Mouse (Mus musculus) MEL (cell line): ENCODE data around the gene Paxx. TPM values are rescaled to one million over a fixed set of nuclear protein-coding genes. Genes with fewer than 3 reads are reported as not detected.

Source experiments
- DNase-seq: peaks from one replicate; pipeline ENCODE4 v3.0.0; 2011; ENCODE audit warnings: low read depth, low spot score
- H3K27ac ChIP-seq: 2 replicates; pipeline ENCODE4 v1.5.1; 2012; ENCODE audit warnings: low read depth, mild to moderate bottlenecking, control low read depth, low read length, moderate library complexity; ENCODE audit not compliant: control insufficient read depth
- H3K27me3 ChIP-seq, 2 experiments: fragments of 150-350 bp in 1 of 2; sonication (generic) in 1 of 2; 2 replicates each; pipeline ENCODE4 v1.6.1; 2012; ENCODE audit warnings: low read length in 2 of 2, mild to moderate bottlenecking in 2 of 2, improper control_type of control experiment in 1 of 2, moderate library complexity in 1 of 2; ENCODE audit not compliant: insufficient read depth in 2 of 2, control insufficient read depth in 1 of 2
- H3K36me3 ChIP-seq, 2 experiments: 2 replicates each; pipeline ENCODE4 v1.6.1; 2012 to 2014; ENCODE audit warnings: low read length in 2 of 2, improper control_type of control experiment in 1 of 2, inconsistent platforms in 1 of 2, mild to moderate bottlenecking in 1 of 2; ENCODE audit not compliant: insufficient read depth in 2 of 2, control insufficient read depth in 1 of 2
- H3K4me1 ChIP-seq, 2 experiments: fragments of 150-350 bp in 1 of 2; sonication (generic) in 1 of 2; 2 replicates each; pipeline ENCODE4 v1.6.1; 2012; ENCODE audit warnings: low read length in 2 of 2, improper control_type of control experiment in 1 of 2, mild to moderate bottlenecking in 1 of 2; ENCODE audit not compliant: insufficient read depth in 2 of 2, control insufficient read depth in 1 of 2
- H3K4me3 ChIP-seq, 2 experiments: fragments of 150-350 bp in 1 of 2; sonication (generic) in 1 of 2; 2 replicates each; pipeline ENCODE4 v1.5.1; 2012; ENCODE audit warnings: low read depth in 2 of 2, low read length in 2 of 2, mild to moderate bottlenecking in 2 of 2, moderate library complexity in 2 of 2, control low read depth in 1 of 2, improper control_type of control experiment in 1 of 2; ENCODE audit not compliant: control insufficient read depth in 1 of 2, insufficient read depth in 1 of 2
- H3K79me2 ChIP-seq: 2 replicates; pipeline ENCODE4 v1.6.1; 2012; ENCODE audit warnings: mild to moderate bottlenecking, low read length, moderate library complexity; ENCODE audit not compliant: control insufficient read depth, poor library complexity, insufficient read depth
- H3K9ac ChIP-seq: 2 replicates; pipeline ENCODE4 v1.6.1; 2012; ENCODE audit warnings: low read depth, mild to moderate bottlenecking, control low read depth, low read length, moderate library complexity; ENCODE audit not compliant: control insufficient read depth, poor library complexity, severe bottlenecking
- H3K9me3 ChIP-seq: fragments of 150-350 bp; sonication (generic); replicated peaks from 2 replicates; pipeline ENCODE4 v1.6.1; 2012; ENCODE audit warnings: mild to moderate bottlenecking, low read length, improper control_type of control experiment, moderate library complexity; ENCODE audit not compliant: insufficient read depth
- BHLHE40 ChIP-seq: IDR thresholded peaks from 2 replicates; pipeline ENCODE4 v1.6.1; 2012; ENCODE audit warnings: low read depth, mild to moderate bottlenecking, inconsistent platforms, low read length, improper control_type of control experiment, borderline replicate concordance
- CHD2 ChIP-seq: IDR thresholded peaks from 2 replicates; pipeline ENCODE4 v1.6.1; 2011; ENCODE audit warnings: low read length, improper control_type of control experiment
- CTCF ChIP-seq, 3 experiments: IDR thresholded peaks in 2 of 3; conservative IDR thresholded peaks in 1 of 3; 2 replicates each; pipeline ENCODE4 v1.5.1; 2011 to 2012; ENCODE audit warnings: low read length in 3 of 3, low read depth in 2 of 3, mild to moderate bottlenecking in 2 of 3, improper control_type of control experiment in 1 of 3, inconsistent platforms in 1 of 3, mixed read lengths in 1 of 3, moderate library complexity in 1 of 3; ENCODE audit not compliant: control insufficient read depth in 1 of 3, insufficient read depth in 1 of 3, poor library complexity in 1 of 3, severe bottlenecking in 1 of 3
- E2F4 ChIP-seq: IDR thresholded peaks from 2 replicates; pipeline ENCODE4 v1.6.1; 2011; ENCODE audit warnings: low read depth, low read length, improper control_type of control experiment, borderline replicate concordance
- ELF1 ChIP-seq: IDR thresholded peaks from 2 replicates; pipeline ENCODE4 v1.6.1; 2014; ENCODE audit warnings: low read depth, mild to moderate bottlenecking, inconsistent platforms, low read length, improper control_type of control experiment, moderate library complexity
- EP300 ChIP-seq, 2 experiments: IDR thresholded peaks; 2 replicates each; pipeline ENCODE4 v1.6.1; 2011; ENCODE audit warnings: improper control_type of control experiment in 2 of 2, low read length in 2 of 2, low read depth in 1 of 2, mild to moderate bottlenecking in 1 of 2
- ETS1 ChIP-seq: IDR thresholded peaks from 2 replicates; pipeline ENCODE4 v1.6.1; 2012; ENCODE audit warnings: low read depth, mild to moderate bottlenecking, inconsistent platforms, low read length, improper control_type of control experiment, moderate library complexity
- GATA1 ChIP-seq: IDR thresholded peaks from 2 replicates; pipeline ENCODE4 v1.6.1; 2011; ENCODE audit warnings: low read depth, low read length, improper control_type of control experiment
- JUND ChIP-seq: IDR thresholded peaks from 2 replicates; pipeline ENCODE4 v1.6.1; 2011; ENCODE audit warnings: low read depth, mild to moderate bottlenecking, improper control_type of control experiment, low read length
- KAT2A ChIP-seq: conservative IDR thresholded peaks from 2 replicates; pipeline ENCODE4 v1.6.1; 2012; ENCODE audit warnings: low read depth, low read length, improper control_type of control experiment, inconsistent platforms
- MAFK ChIP-seq: IDR thresholded peaks from 2 replicates; pipeline ENCODE4 v1.6.1; 2011; ENCODE audit warnings: low read depth, mild to moderate bottlenecking, low read length, improper control_type of control experiment, borderline replicate concordance
- MYB ChIP-seq: IDR thresholded peaks from 2 replicates; pipeline ENCODE4 v1.6.1; 2011; ENCODE audit warnings: mild to moderate bottlenecking, low read depth, low read length, improper control_type of control experiment
- NELFE ChIP-seq: IDR thresholded peaks from 2 replicates; pipeline ENCODE4 v1.6.1; 2011; ENCODE audit warnings: low read depth, low read length, improper control_type of control experiment
- NRF1 ChIP-seq: IDR thresholded peaks from 2 replicates; pipeline ENCODE4 v1.6.1; 2014; ENCODE audit warnings: low read depth, mild to moderate bottlenecking, inconsistent platforms, low read length, improper control_type of control experiment, moderate library complexity; ENCODE audit not compliant: poor library complexity, insufficient read depth, severe bottlenecking
- POLR2A ChIP-seq, 2 experiments: IDR thresholded peaks; 2 replicates each; pipeline ENCODE4 v1.6.1; 2011 to 2012; ENCODE audit warnings: low read length in 2 of 2, mild to moderate bottlenecking in 2 of 2, control low read depth in 1 of 2, improper control_type of control experiment in 1 of 2, low read depth in 1 of 2, moderate library complexity in 1 of 2; ENCODE audit not compliant: control insufficient read depth in 1 of 2, insufficient read depth in 1 of 2, poor library complexity in 1 of 2
- POLR2AphosphoS2 ChIP-seq: IDR thresholded peaks from 2 replicates; pipeline ENCODE4 v1.6.1; 2011; ENCODE audit warnings: low read length, improper control_type of control experiment
- POLR2AphosphoS5 ChIP-seq: IDR thresholded peaks from 2 replicates; pipeline ENCODE4 v1.6.1; 2012; ENCODE audit warnings: low read depth, borderline replicate concordance, mild to moderate bottlenecking, inconsistent platforms, low read length, moderate library complexity, mixed read lengths
- SIN3A ChIP-seq: IDR thresholded peaks from 2 replicates; pipeline ENCODE4 v1.6.1; 2012; ENCODE audit warnings: low read length, improper control_type of control experiment, inconsistent platforms
- SMC3 ChIP-seq: IDR thresholded peaks from 2 replicates; pipeline ENCODE4 v1.6.1; 2011; ENCODE audit warnings: low read depth, low read length, improper control_type of control experiment
- TAL1 ChIP-seq: IDR thresholded peaks from 2 replicates; pipeline ENCODE4 v1.6.1; 2012; ENCODE audit warnings: mild to moderate bottlenecking, inconsistent platforms, low read length, moderate library complexity, mixed read lengths
- TBP ChIP-seq: IDR thresholded peaks from 2 replicates; pipeline ENCODE4 v1.8.0; 2011; ENCODE audit warnings: low read depth, low read length, improper control_type of control experiment
- TCF12 ChIP-seq: IDR thresholded peaks from 2 replicates; pipeline ENCODE4 v1.6.1; 2014; ENCODE audit warnings: low read depth, mild to moderate bottlenecking, inconsistent platforms, low read length, improper control_type of control experiment, moderate library complexity
- ZC3H11A ChIP-seq: IDR thresholded peaks from 2 replicates; pipeline ENCODE4 v1.6.1; 2012; ENCODE audit warnings: low read depth, mild to moderate bottlenecking, inconsistent platforms, low read length, improper control_type of control experiment
- ZNF384 ChIP-seq: IDR thresholded peaks from 2 replicates; pipeline ENCODE4 v1.6.1; 2012; ENCODE audit warnings: low read depth, mild to moderate bottlenecking, inconsistent platforms, low read length, improper control_type of control experiment
- polyA plus RNA-seq, 2 experiments: library from polyadenylated mRNA; stranded (reverse) in 1 of 2; unstranded in 1 of 2; fragments of >175 nt in 1 of 2; fragments of >200 nt in 1 of 2; gene quantifications; 2 replicates each; pipeline versions ENCODE4 v1.2.1 to v1.2.4; 2012; ENCODE audit warnings: low replicate concordance in 2 of 2, low read depth in 1 of 2; ENCODE audit not compliant: insufficient read length in 2 of 2, insufficient read depth in 1 of 2, missing spikeins in 1 of 2
- total RNA-seq: library from RNA; depleted of rRNA; stranded (reverse); fragments of 300-350 nt; gene quantifications from 2 replicates; pipeline ENCODE4 v1.2.3, GENCODE M21; 2012

Paxx gene
- total and polyA plus RNA-seq, 3 experiments = 18.5 to 22.1 TPM; not detected in 1

GRCm38 (mm10) chr2:25502726-25503125 lies 41.8 kb upstream of the Paxx start:
- peaks cover 9% of the 10 kb centered on the region for H3K79me2 ChIP-seq
- no peaks in the 10 kb centered on the region for H3K27me3 ChIP-seq
- H3K27ac ChIP-seq = peak overlapping the region; percentile 65
- H3K9ac ChIP-seq = peak overlapping the region; percentile 2
- peak; percentile 61 for DNase-seq
- no peak for TF ChIP-seq SIN3A
- no peak for TF ChIP-seq MYB
- TF ChIP-seq KAT2A = no peak
- TF ChIP-seq POLR2A (IDR thresholded peaks at IDR 0.05; ENCODE audit: control insufficient read depth in 1 of 2, insufficient read depth in 1 of 2, low read depth in 1 of 2, low read length in 2 of 2, poor library complexity in 1 of 2) = 0 out of 4 replicates have a peak, but pooled peaks of 1 of the 2 experiments have one; percentile 14
- peak; percentile 84 for TF ChIP-seq TAL1
- TF ChIP-seq TBP = peak; percentile 21; the same call in 1 of the 2 replicates
- no peak for TF ChIP-seq ELF1
- TF ChIP-seq CHD2 = no peak
- no peak for TF ChIP-seq NRF1
- 0 out of 2 replicates have a peak, but pooled peaks have one; percentile 41 for TF ChIP-seq JUND
- TF ChIP-seq ETS1 = no peak
- TF ChIP-seq GATA1 = no peak
- no peak for TF ChIP-seq ZC3H11A
- TF ChIP-seq BHLHE40 = no peak
- TF ChIP-seq E2F4 = no peak
- TF ChIP-seq POLR2AphosphoS2 = no peak
- no peak for TF ChIP-seq NELFE
- TF ChIP-seq ZNF384 = no peak
- TF ChIP-seq EP300 (IDR thresholded peaks at IDR 0.05; ENCODE audit: low read depth in 1 of 2, low read length in 2 of 2) = peak; percentile 53 to 70
- H3K36me3 ChIP-seq = peaks cover 0 to 23% of the 10 kb centered on the region in 2 experiments; a peak in 2 of 4 replicates
- H3K4me1 ChIP-seq = peaks cover 5 to 30% of the 10 kb centered on the region in 2 experiments
- no peaks in the 10 kb centered on the region for H3K9me3 ChIP-seq
- no peak overlapping the region for H3K4me3 ChIP-seq

- peaks cover 10 to 36% of the 10 kb centered on the region in 2 experiments for H3K4me1 ChIP-seq
- H3K4me3 ChIP-seq = peak within 1 kb of the TSS; percentile 93 to 96
- no peaks in the 10 kb centered on the region for H3K9me3 ChIP-seq
- TF ChIP-seq SMC3 (no peak), POLR2AphosphoS5 (no peak), NRF1 (peak; percentile 43; the same call in 1 of the 2 replicates), MAFK (no peak), TCF12 (no peak), CTCF (IDR thresholded peaks at IDR 0.05 in 2 of 3, conservative IDR thresholded peaks at IDR 0.05 in 1 of 3; ENCODE audit: control insufficient read depth in 1 of 3, insufficient read depth in 1 of 3, low read depth in 2 of 3, low read length in 3 of 3, poor library complexity in 1 of 3, severe bottlenecking in 1 of 3) (peak; percentile 22 to 41 (median 35); a peak in 4 of 6 replicates)
- TF ChIP-seq, all 39 proteins: peak for 2
- no peaks in the 10 kb centered on the region for H3K27me3 ChIP-seq
- peaks cover 0 to 29% of the 10 kb centered on the region in 2 experiments; a peak in 2 of 4 replicates for H3K36me3 ChIP-seq
- peak; percentile 57 for DNase-seq
- H3K9ac ChIP-seq = peak within 1 kb of the TSS; percentile 97
- H3K79me2 ChIP-seq = peaks cover 9% of the 10 kb centered on the region
- H3K27ac ChIP-seq = peak within 1 kb of the TSS; percentile 65
Measured at GRCm38 (mm10) chr2:25501593-25502486, 40.9 kb upstream of the Paxx start, which contains the start of gene C8g. C8g (minus strand) TSS chr2:25501719.
